Mouse (Mus musculus) heart, adult 2 months (tissue): ENCODE measurements around the gene Wars. TPM values are rescaled to one million over a fixed set of nuclear protein-coding genes. Genes with fewer than 3 reads are reported as not detected.

ENCODE experiments used
- DNase-seq, 2 experiments: peaks; one replicate each; pipeline ENCODE4 v3.0.0; 2021
- H3K27ac ChIP-seq: fragments of 200-600 bp; 2 replicates; pipeline ENCODE4 v1.8.1; 2022
- H3K27me3 ChIP-seq: fragments of 200-500 bp; 2 replicates; pipeline ENCODE4 v1.6.1; 2012; ENCODE audit warnings: mild to moderate bottlenecking, low read length, inconsistent platforms, mixed read lengths; ENCODE audit not compliant: control insufficient read depth, insufficient read depth
- H3K36me3 ChIP-seq: fragments of 200-500 bp; 2 replicates; pipeline ENCODE4 v1.6.1; 2012; ENCODE audit warnings: low read length, inconsistent platforms; ENCODE audit not compliant: control insufficient read depth, insufficient read depth
- H3K4me1 ChIP-seq: fragments of 200-500 bp; 2 replicates; pipeline ENCODE4 v1.6.1; 2011; ENCODE audit warnings: low read length; ENCODE audit not compliant: control insufficient read depth, insufficient read depth
- H3K4me3 ChIP-seq: fragments of 200-600 bp; 2 replicates; pipeline ENCODE4 v1.8.1; 2022
- H3K79me2 ChIP-seq: fragments of 200-500 bp; replicated peaks from 2 replicates; pipeline ENCODE4 v1.6.1; 2012; ENCODE audit warnings: mild to moderate bottlenecking, inconsistent platforms, low read length, moderate library complexity, mixed read lengths; ENCODE audit not compliant: control insufficient read depth, insufficient read depth
- H3K9ac ChIP-seq: fragments of 200-500 bp; 2 replicates; pipeline ENCODE4 v1.6.1; 2012; ENCODE audit warnings: low read depth, mild to moderate bottlenecking, control low read depth, inconsistent platforms, low read length, mixed read lengths
- CTCF ChIP-seq: fragments of 200-600 bp; IDR thresholded peaks from 2 replicates; pipeline ENCODE4 v1.8.1; 2022; ENCODE audit warnings: antibody characterized with exemption, mild to moderate bottlenecking, moderate library complexity
- EP300 ChIP-seq: fragments of 200-500 bp; IDR thresholded peaks from 2 replicates; pipeline ENCODE4 v1.6.1; 2011; ENCODE audit warnings: low read depth, low read length, control low read depth; ENCODE audit not compliant: insufficient read depth
- POLR2A ChIP-seq: fragments of 200-500 bp; IDR thresholded peaks from 2 replicates; pipeline ENCODE4 v1.6.1; 2011; ENCODE audit warnings: mild to moderate bottlenecking, low read depth, low read length, control low read depth; ENCODE audit not compliant: insufficient read depth
- WGBS: fragments of 180-500 bp; shearing (Covaris S2); methylation state at CpG from one replicate; pipeline ENCODE4 v1.1.7; 2018; 5-methylcytosine and 5-hydroxymethylcytosine counted together
- intact Hi-C: fragments of 180-260 bp; cut with DNase I; formaldehyde crosslinking; loops from one replicate; pipeline ENCODE4 v1.15.1; 2025
- microRNA-seq, 2 experiments: library from miRNA; unstranded; fragments of <30 nt; microRNA quantifications; one replicate each; pipeline ENCODE4 v1.2.0; 2021
- polyA plus RNA-seq: library from polyadenylated mRNA; depleted of rRNA; stranded (reverse); fragments of >200 nt; gene quantifications from 2 replicates; pipeline ENCODE4 v1.2.3, GENCODE M21; 2012; rRNA removed
- total RNA-seq, 2 experiments: library from RNA; stranded (reverse); gene quantifications; 2 replicates each; pipeline ENCODE4 v1.2.3; 2021

The Wars gene
- total and polyA plus RNA-seq, 3 experiments = 29.8 to 43.6 (median 42.4) TPM

GRCm38 (mm10) chr12:108820461-108820860, 73.5 kb downstream of the Wars start:
- no peak overlapping the region for H3K4me3 ChIP-seq
- no peak overlapping the region for H3K9ac ChIP-seq
- DNase-seq = no peak
- no peaks in the 10 kb centered on the region for H3K27me3 ChIP-seq
- intact Hi-C loops = no loop called here
- peaks cover 7% of the 10 kb centered on the region for H3K79me2 ChIP-seq
- TF ChIP-seq POLR2A (no peak), EP300 (no peak), CTCF (no peak)
- no peaks in the 10 kb centered on the region for H3K36me3 ChIP-seq
- 85% methylated on average over 4 of the region's 4 CpGs for WGBS
- H3K27ac ChIP-seq = no peak overlapping the region
- H3K4me1 ChIP-seq = no peaks in the 10 kb centered on the region

DNA sequence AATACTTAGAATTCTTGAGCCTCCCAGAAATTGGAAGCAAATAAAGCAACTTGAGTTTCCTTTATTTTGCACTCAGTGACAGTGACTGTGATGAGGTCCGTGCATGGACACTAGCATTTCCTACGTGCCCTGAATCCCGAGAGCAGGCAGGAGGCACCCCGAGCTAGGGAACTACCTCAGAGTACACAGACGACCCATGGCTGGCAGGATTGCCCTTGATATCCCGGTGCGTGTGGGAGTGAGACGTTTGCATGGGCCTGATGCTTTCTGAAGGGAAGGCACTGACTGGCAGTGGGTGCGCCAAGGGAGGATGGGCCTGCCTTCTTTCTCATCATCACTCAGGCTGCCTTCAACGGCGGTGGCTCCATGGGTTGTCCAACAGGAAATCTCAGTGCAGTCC, 77.4 kb downstream of the Wars start:
- H3K27me3 ChIP-seq = no peaks in the 10 kb centered on the region
- H3K4me3 ChIP-seq = no peak overlapping the region
- no peak for TF ChIP-seq POLR2A
- no peak for TF ChIP-seq EP300
- no peak for TF ChIP-seq CTCF
- WGBS = 58% methylated on average over 11 of the region's 11 CpGs
- intact Hi-C loops = no loop called here
- H3K36me3 ChIP-seq = peaks cover 4% of the 10 kb centered on the region
- no peak overlapping the region for H3K27ac ChIP-seq
- H3K9ac ChIP-seq = no peak overlapping the region
- DNase-seq = no peak
- no peaks in the 10 kb centered on the region for H3K4me1 ChIP-seq
- H3K79me2 ChIP-seq = peaks cover 10% of the 10 kb centered on the region

- Histone ChIP-seq H3K79me2 (peaks cover 13% of the 10 kb centered on the region), H3K9ac (no peak overlapping the region), H3K4me1 (peaks cover 1% of the 10 kb centered on the region; the same call in 1 of the 2 replicates), H3K4me3 (no peak overlapping the region), H3K36me3 (peaks cover 8% of the 10 kb centered on the region), H3K27me3 (no peaks in the 10 kb centered on the region), H3K27ac (no peak overlapping the region)
- intact Hi-C loops = loop anchor here (5.0 kb wide), 1 partner anchor 78 kb away; the partner anchor contains the start of genes Wars and Wdr25
- WGBS = 80% methylated on average over 6 of the region's 6 CpGs
- TF ChIP-seq EP300 = no peak
- TF ChIP-seq POLR2A = no peak
- TF ChIP-seq CTCF = no peak
- DNase-seq = no peak
Measured at GRCm38 (mm10) chr12:108814470-108814869, 79.5 kb downstream of the Wars start.

DNA sequence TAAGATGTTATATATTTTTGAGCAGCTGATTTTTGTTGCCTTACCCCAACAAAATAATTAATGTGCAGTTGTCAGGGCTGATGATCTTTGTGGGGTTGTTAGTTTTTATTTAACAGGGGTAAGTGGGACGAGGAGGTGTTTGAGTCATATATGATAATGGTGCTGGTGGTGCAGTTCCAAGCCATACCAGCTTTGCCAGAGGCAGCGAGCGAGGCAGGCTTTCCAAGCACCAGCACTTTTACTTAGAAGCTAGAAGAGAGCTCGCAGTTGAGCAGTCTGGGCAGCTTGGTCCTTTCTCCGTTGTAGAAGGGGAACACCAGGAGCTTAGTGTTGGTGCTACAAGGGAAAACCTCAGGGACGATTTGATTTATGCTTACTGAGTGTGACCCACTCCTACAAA, 81.5 kb downstream of the Wars start:
- Histone ChIP-seq H3K27ac (no peak overlapping the region), H3K79me2 (peaks cover 11% of the 10 kb centered on the region), H3K9ac (no peak overlapping the region), H3K4me3 (no peak overlapping the region), H3K4me1 (peaks cover 7% of the 10 kb centered on the region), H3K36me3 (peaks cover 19% of the 10 kb centered on the region), H3K27me3 (no peaks in the 10 kb centered on the region)
- DNase-seq = no peak
- intact Hi-C loops = loop anchor here (5.0 kb wide), 1 partner anchor 80 kb away; the partner anchor contains the start of genes Wars and Wdr25
- WGBS = 68% methylated on average over 6 of the region's 6 CpGs
- TF ChIP-seq POLR2A (no peak), EP300 (no peak), CTCF (no peak)

DNA sequence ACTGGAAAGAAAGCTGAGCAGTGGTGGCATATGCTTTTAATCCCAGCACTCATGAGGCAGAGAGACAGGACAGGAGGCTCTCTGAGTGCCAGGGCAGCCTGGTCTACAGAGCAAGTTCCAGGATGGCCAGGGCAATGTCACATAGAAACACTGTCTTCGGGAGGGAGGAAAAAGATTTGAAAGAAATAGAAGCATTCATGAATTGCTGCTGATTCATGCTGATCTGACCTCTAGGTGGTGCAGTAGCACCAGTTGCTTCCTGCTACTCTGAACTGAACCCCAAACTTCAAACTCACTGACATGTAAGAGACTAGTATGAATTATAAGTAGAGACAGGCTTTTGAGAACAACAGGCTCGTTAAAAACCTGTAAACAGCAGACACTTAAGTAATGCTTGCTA, 82.8 kb downstream of the Wars start:
- Histone ChIP-seq H3K27me3 (no peaks in the 10 kb centered on the region), H3K27ac (no peak overlapping the region), H3K79me2 (peaks cover 6% of the 10 kb centered on the region), H3K36me3 (peaks cover 29% of the 10 kb centered on the region), H3K4me3 (no peak overlapping the region), H3K4me1 (peaks cover 8% of the 10 kb centered on the region), H3K9ac (no peak overlapping the region)
- 30% methylated on average over 2 of the region's 2 CpGs for WGBS
- intact Hi-C loops = loop anchor here (2.0 to 5.0 kb wide), 2 partner anchors 24 to 81 kb away; partner anchors contain the start of genes Slc25a29, Wars and Wdr25
- TF ChIP-seq CTCF (peak; percentile 84), POLR2A (no peak)
- DNase-seq = no peak

GRCm38 (mm10) chr12:108810309-108810708, 83.7 kb downstream of the Wars start:
- H3K4me1 ChIP-seq = peaks cover 8% of the 10 kb centered on the region
- DNase-seq = no peak
- 54% methylated on average over 7 of the region's 7 CpGs for WGBS
- H3K27me3 ChIP-seq = no peaks in the 10 kb centered on the region
- no peak overlapping the region for H3K9ac ChIP-seq
- H3K27ac ChIP-seq = no peak overlapping the region
- TF ChIP-seq POLR2A = no peak
- no peak for TF ChIP-seq EP300
- TF ChIP-seq CTCF = no peak
- peaks cover 29% of the 10 kb centered on the region for H3K36me3 ChIP-seq
- peaks cover 6% of the 10 kb centered on the region for H3K79me2 ChIP-seq
- intact Hi-C loops = loop anchor here (2.0 to 5.0 kb wide), 2 partner anchors 24 to 82 kb away; partner anchors contain the start of genes Slc25a29, Wars and Wdr25
- no peak overlapping the region for H3K4me3 ChIP-seq

Small RNAs within 50 kb of the gene (microRNA-seq; reads per million reads assigned to microRNA genes)
- gene Mir345 = 98.2 to 127 reads per million in 2 experiments

Other genes with a start within 250 kb of the Wars start
- under 1 TPM; 0.50 to 0.55 TPM for gene Degs2, start 191.9 kb downstream of the Wars start, total RNA-seq
- 1.00 TPM in 2 replicates for gene Degs2, start 191.9 kb downstream of the Wars start, polyA plus RNA-seq
- gene Yy1, start 101.2 kb downstream of the Wars start, total RNA-seq = 10 to 100 TPM; 34.4 to 38.8 TPM
- gene Yy1, start 101.2 kb downstream of the Wars start, polyA plus RNA-seq = 7.1 and 10.3 TPM in 2 replicates
- 10 to 100 TPM in 1 of 2 experiments, 1 to 10 TPM in 1; 8.0 to 16.8 TPM for gene Slc25a29, start 58.3 kb downstream of the Wars start, total RNA-seq
- gene Slc25a29, start 58.3 kb downstream of the Wars start, polyA plus RNA-seq = 14.2 and 17.3 TPM in 2 replicates
- 1 to 10 TPM; 6.5 to 7.1 TPM for gene Slc25a47, start 58.1 kb downstream of the Wars start, total RNA-seq
- gene Slc25a47, start 58.1 kb downstream of the Wars start, polyA plus RNA-seq = 10.5 and 15.0 TPM in 2 replicates
- gene Wdr25, start 543 bp downstream of the Wars start, total RNA-seq = 1 to 10 TPM; 3.5 to 4.9 TPM
- gene Wdr25, start 543 bp downstream of the Wars start, polyA plus RNA-seq = 9.5 and 14.4 TPM in 2 replicates
- gene Begain, start 174.0 kb upstream of the Wars start, total RNA-seq = under 1 TPM; 0.08 to 0.23 TPM
- 0.41 and 0.74 TPM in 2 replicates for gene Begain, start 174.0 kb upstream of the Wars start, polyA plus RNA-seq